Mouse (Mus musculus) brain, embryonic 14.5 days (tissue): Measurements from ENCODE around the gene Gls.

Experiments
- CTCF ChIP-seq: fragments of 200-500 bp; IDR thresholded peaks from 2 replicates; pipeline ENCODE4 v1.5.1; 2012; ENCODE audit warnings: inconsistent platforms, mild to moderate bottlenecking, moderate library complexity, borderline replicate concordance; ENCODE audit not compliant: insufficient read depth, insufficient read length; ENCODE audit errors: extremely low read depth
- POLR2A ChIP-seq: fragments of 200-500 bp; IDR thresholded peaks from 2 replicates; pipeline ENCODE4 v1.6.1; 2012; ENCODE audit warnings: mild to moderate bottlenecking, inconsistent platforms, borderline replicate concordance; ENCODE audit not compliant: poor library complexity, insufficient read depth, insufficient read length, severe bottlenecking; ENCODE audit errors: extremely low read depth

DNA sequence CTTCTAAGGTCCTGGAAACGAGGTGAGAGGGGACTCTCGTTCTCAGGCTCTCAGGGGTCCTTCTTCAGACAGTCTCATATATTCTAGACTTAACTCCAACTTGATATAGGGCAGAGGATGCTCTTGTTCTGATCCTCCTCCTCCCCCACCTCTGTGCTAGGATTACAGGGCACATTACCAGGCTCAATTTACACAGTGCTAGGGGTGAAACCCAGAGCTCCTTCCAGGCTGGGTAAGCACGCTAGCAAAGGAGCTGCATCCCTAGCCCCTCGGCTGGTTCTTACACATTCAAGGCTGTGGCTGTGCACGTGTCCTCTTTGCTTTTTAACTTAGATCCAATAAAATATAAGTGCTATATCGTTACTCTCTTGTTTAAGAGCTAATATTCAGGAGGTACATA, 20.4 kb upstream of the Gls start:
- TF ChIP-seq POLR2A (no peak), CTCF (no peak)
